Mouse (Mus musculus) midbrain, embryonic 10.5 days (tissue): ENCODE measurements around the gene Tgds. TPM values are rescaled to one million over a fixed set of nuclear protein-coding genes. Genes with fewer than 3 reads are reported as not detected.
"Not testable (repeated sequence)": the region's sequence is repeated elsewhere in the genome, so short reads cannot be mapped to it uniquely, and the experiment has no call there.

Experiments used
- DNase-seq: peaks from one replicate; pipeline ENCODE4 v3.0.0-alpha.2; 2017; ENCODE audit warnings: low spot score
- H3K27ac ChIP-seq: fragments of 300-500 bp; sonication (generic); replicated peaks from 2 replicates; pipeline ENCODE4 v1.5.1; 2016; ENCODE audit warnings: mild to moderate bottlenecking
- H3K27me3 ChIP-seq: fragments of 300-500 bp; sonication (generic); 2 replicates; pipeline ENCODE4 v1.6.1; 2016; ENCODE audit warnings: low read depth, mild to moderate bottlenecking; ENCODE audit not compliant: poor library complexity, severe bottlenecking
- H3K36me3 ChIP-seq: fragments of 300-500 bp; sonication (generic); 2 replicates; pipeline ENCODE4 v1.6.1; 2016; ENCODE audit warnings: mild to moderate bottlenecking, moderate library complexity
- H3K4me1 ChIP-seq: fragments of 300-500 bp; sonication (generic); 2 replicates; pipeline ENCODE4 v1.6.1; 2016
- H3K4me3 ChIP-seq: fragments of 300-500 bp; sonication (generic); 2 replicates; pipeline ENCODE4 v1.5.1; 2016; ENCODE audit warnings: mild to moderate bottlenecking, moderate library complexity
- H3K9me3 ChIP-seq: fragments of 300-500 bp; sonication (generic); replicated peaks from 2 replicates; pipeline ENCODE4 v1.6.1; 2016; ENCODE audit warnings: mild to moderate bottlenecking
- WGBS: fragments of 180-500 bp; shearing (Covaris S2); methylation state at CpG from one replicate; pipeline ENCODE4 v1.1.7; 2016; 5-methylcytosine and 5-hydroxymethylcytosine counted together
- polyA plus RNA-seq: library from polyadenylated mRNA; unstranded; fragments of >200 nt; fragmentation: Nextera tagmentation; extraction: Ambion mirVana; gene quantifications from 2 replicates; pipeline ENCODE4 v1.2.1, GENCODE M21; 2016

The Tgds gene
- polyA plus RNA-seq, 1 experiment from 2014 or later: 28.3 TPM

DNA sequence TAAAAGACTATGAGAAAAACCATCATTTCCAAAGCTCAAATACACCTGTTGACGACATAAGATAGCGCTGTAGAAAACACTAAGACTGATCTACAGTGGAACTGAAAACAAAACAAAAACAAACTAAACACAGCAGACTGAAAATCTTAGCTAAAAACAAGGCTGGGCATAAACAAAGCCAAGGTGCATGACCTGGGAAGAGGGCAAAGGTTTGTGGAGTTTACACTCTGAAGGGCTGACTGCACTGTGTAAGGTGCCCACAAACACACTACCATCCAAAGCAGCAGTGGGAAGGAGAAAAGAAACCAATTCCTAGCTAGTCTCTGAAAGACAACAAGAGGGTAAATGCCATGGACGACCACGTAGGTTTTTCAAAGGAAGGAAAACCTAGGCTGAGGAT lies 7.8 kb downstream of the Tgds start:
- Histone ChIP-seq H3K36me3 (peaks cover 95% of the 10 kb centered on the region), H3K4me3 (no peak overlapping the region), H3K27me3 (no peaks in the 10 kb centered on the region), H3K27ac (no peak overlapping the region), H3K4me1 (no peaks in the 10 kb centered on the region), H3K9me3 (no peaks in the 10 kb centered on the region)
- DNase-seq: no peak
- 87% methylated on average over 4 of the region's 4 CpGs for WGBS

- Histone ChIP-seq H3K27me3 (no peaks in the 10 kb centered on the region), H3K27ac (no peak overlapping the region), H3K9me3 (no peaks in the 10 kb centered on the region), H3K4me1 (no peaks in the 10 kb centered on the region), H3K4me3 (no peak overlapping the region), H3K36me3 (peaks cover 96% of the 10 kb centered on the region)
- WGBS: 94% methylated on average over 5 of the region's 5 CpGs
- DNase-seq: no peak
Measured at GRCm38 (mm10) chr14:118124129-118124528, 8.4 kb downstream of the Tgds start.

DNA sequence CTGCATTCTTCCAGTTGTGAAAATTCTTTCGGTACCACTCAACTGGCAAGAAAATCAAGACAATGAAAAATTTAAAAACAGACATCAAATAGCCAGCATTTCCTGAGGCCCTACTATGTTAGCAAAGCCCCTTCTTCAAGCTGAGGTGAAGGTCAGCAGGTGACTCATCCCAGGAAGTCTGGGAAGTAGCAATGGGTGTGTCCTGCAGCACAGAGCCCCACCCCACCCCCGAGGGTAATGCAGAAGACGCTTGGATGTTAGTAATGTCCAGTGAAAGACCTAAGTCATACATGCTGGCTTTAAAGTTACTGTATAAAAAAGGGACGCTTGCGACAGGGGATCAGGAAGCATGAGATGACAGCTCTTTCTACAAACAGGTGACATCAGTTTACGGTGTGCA lies 19.4 kb downstream of the Tgds start:
- H3K9me3 ChIP-seq: no peaks in the 10 kb centered on the region
- DNase-seq: no peak
- H3K4me3 ChIP-seq: no peak overlapping the region
- 93% methylated on average over 6 of the region's 6 CpGs for WGBS
- H3K4me1 ChIP-seq: no peaks in the 10 kb centered on the region
- H3K27ac ChIP-seq: no peak overlapping the region
- H3K36me3 ChIP-seq: peaks cover 77% of the 10 kb centered on the region
- no peaks in the 10 kb centered on the region for H3K27me3 ChIP-seq

DNA sequence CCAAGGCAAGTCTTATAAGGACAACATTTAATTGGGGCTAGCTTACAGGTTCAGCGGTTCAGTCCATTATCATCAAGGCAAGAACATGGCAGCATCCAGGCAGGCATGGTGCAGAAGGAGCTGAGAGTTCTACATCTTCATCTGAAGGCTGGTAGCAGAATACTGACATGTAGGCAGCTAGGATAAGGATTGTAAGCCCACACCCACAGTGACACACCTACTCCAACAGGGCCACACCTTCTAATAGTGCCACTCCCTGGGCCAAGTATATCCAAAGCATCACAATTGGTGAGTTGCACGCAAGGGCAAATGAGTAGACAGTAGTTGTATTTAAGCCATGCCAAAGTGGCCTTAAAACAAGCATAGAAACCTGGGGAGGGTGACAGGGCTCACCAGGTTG lies 25.1 kb downstream of the Tgds start:
- 94% methylated on average over 2 of the region's 2 CpGs for WGBS
- H3K4me3 ChIP-seq, H3K9me3 ChIP-seq, H3K27me3 ChIP-seq, DNase-seq, H3K27ac ChIP-seq, H3K4me1 ChIP-seq: not testable (repeated sequence)
- H3K36me3 ChIP-seq: peaks cover 21% of the 10 kb centered on the region

- DNase-seq: no peak
- no peaks in the 10 kb centered on the region for H3K36me3 ChIP-seq
- no peaks in the 10 kb centered on the region for H3K4me1 ChIP-seq
- no peaks in the 10 kb centered on the region; the same call in 1 of the 2 replicates for H3K9me3 ChIP-seq
- H3K27me3 ChIP-seq: no peaks in the 10 kb centered on the region
- no peak overlapping the region for H3K4me3 ChIP-seq
- H3K27ac ChIP-seq: no peak overlapping the region
- 90% methylated on average over 14 of the region's 14 CpGs for WGBS
Measured at GRCm38 (mm10) chr14:118101227-118101990, 31.1 kb downstream of the Tgds start.

GRCm38 (mm10) chr14:118098265-118098664 lies 34.3 kb downstream of the Tgds start:
- Histone ChIP-seq H3K4me3 (no peak overlapping the region), H3K4me1 (no peaks in the 10 kb centered on the region)

DNA sequence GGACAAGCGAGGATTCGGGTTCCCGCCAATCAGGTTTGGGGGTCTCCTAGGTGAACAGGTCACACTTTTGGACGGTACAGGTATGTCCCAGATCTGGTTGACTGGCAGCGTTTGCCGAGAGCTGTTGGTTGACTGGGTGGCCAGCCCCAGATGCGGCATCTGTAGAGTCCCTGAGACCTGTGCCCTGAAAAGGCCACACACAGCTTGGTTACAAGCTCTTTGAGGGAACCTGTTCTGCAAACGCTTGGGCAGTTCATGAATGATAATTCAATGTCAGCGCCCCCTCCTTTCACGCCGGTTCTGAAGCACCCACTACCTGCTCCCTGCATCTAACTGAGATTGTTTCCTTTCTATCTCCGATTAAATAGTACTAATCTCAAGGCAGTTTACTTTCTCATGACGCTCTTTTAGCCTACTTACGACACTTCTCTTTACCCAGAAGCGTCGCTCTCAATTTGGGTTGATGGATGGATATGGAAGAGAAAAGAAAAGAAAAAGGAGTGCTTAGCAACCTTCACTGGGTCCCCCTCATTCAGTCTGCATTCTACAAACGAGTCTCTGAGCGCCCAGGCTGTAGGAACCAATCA lies 42.7 kb downstream of the Tgds start:
- Histone ChIP-seq H3K27me3 (peaks cover 19% of the 10 kb centered on the region), H3K27ac (peak overlapping the region; percentile 77), H3K4me1 (peaks cover 45% of the 10 kb centered on the region), H3K36me3 (no peaks in the 10 kb centered on the region), H3K9me3 (no peaks in the 10 kb centered on the region), H3K4me3 (peak overlapping the region; percentile 75)
- 0% methylated on average over 18 of the region's 18 CpGs for WGBS
- no peak for DNase-seq

More at GRCm38 (mm10) chr14:118098265-118098664, 34.3 kb downstream of the Tgds start:
- no peaks in the 10 kb centered on the region for H3K9me3 ChIP-seq
- no peaks in the 10 kb centered on the region for H3K36me3 ChIP-seq
- H3K27ac ChIP-seq: no peak overlapping the region
- 76% methylated on average over 2 of the region's 2 CpGs for WGBS
- no peak for DNase-seq
- H3K27me3 ChIP-seq: no peaks in the 10 kb centered on the region

- no peaks in the 10 kb centered on the region for H3K36me3 ChIP-seq
- H3K27me3 ChIP-seq: peaks cover 21% of the 10 kb centered on the region
- H3K9me3 ChIP-seq: no peaks in the 10 kb centered on the region
- under 1% methylated on average over 44 of the region's 44 CpGs for WGBS
- peak overlapping the region; percentile 75 for H3K4me3 ChIP-seq
- peaks cover 45% of the 10 kb centered on the region for H3K4me1 ChIP-seq
- peak; percentile 92 for DNase-seq
- peak overlapping the region; percentile 77 for H3K27ac ChIP-seq
Measured at GRCm38 (mm10) chr14:118089215-118089805, 43.2 kb downstream of the Tgds start.

DNA sequence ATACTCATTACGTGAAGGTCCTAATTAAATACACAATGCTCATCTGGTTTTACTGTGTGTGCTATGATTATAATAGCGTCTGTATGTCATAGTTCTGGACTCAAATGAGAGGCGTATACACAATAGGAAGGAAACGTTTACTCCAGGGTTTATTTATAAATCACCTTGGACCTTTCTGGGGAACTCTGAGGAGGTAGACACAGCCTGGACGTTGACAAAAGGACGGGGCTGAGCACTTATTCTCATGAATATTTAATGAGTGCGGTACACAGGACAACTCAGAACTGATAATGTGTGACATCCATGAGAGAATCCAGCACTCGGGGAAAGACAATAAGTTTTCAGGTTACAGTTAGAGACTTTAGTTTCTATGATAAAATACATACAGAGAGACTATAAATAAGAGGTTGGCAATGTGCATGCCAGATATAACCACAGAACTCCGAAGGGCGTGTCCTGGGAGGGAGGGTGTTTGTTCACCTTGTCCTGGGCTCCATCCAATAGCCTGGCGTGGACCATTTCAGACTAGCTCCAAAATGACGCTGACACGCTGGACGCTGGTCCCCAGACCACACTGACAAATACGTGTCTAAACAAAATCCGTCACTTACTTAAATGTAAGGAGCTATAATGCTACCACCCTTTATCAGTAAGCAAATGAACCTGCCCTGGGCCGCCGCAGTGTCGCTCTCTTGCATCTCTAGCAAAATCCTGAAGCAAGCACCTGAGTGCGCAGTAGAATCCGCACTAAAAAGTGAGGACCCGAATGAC lies 43.9 kb downstream of the Tgds start:
- 14% methylated on average over 22 of the region's 22 CpGs for WGBS
- peaks cover 28% of the 10 kb centered on the region for H3K27me3 ChIP-seq
- H3K4me1 ChIP-seq: peaks cover 45% of the 10 kb centered on the region
- H3K27ac ChIP-seq: peak overlapping the region; percentile 77
- no peak for DNase-seq
- H3K4me3 ChIP-seq: peak overlapping the region; percentile 75
- H3K36me3 ChIP-seq: no peaks in the 10 kb centered on the region
- no peaks in the 10 kb centered on the region for H3K9me3 ChIP-seq

- no peaks in the 10 kb centered on the region for H3K36me3 ChIP-seq
- peaks cover 27% of the 10 kb centered on the region for H3K27me3 ChIP-seq
- no peaks in the 10 kb centered on the region for H3K9me3 ChIP-seq
- H3K4me1 ChIP-seq: peaks cover 45% of the 10 kb centered on the region
- DNase-seq: no peak
- H3K4me3 ChIP-seq: no peak overlapping the region
- H3K27ac ChIP-seq: no peak overlapping the region
- WGBS: 53% methylated on average over 5 of the region's 5 CpGs
Measured at GRCm38 (mm10) chr14:118086271-118087035, 46.1 kb downstream of the Tgds start.

DNA sequence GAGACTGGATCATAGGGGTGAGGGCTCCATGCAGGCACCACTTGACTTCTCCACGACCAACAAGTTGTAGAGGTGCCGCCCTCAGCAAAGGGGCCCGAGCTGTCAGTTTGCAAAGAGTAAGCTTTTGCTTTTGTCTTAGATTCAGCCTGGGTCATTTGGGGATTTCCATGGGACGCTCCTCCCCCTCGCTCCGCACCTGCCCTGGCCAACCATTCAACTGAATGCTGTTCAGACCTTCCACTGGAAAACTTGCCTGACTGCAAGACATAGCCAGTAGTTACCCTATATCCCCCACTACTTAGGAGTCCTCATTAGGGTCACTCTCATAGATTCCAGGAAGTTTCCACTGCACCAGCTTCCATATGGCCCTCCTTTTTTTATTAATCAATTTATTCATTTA lies 48.7 kb downstream of the Tgds start:
- 86% methylated on average over 6 of the region's 6 CpGs for WGBS
- H3K27ac ChIP-seq: no peak overlapping the region
- peaks cover 35% of the 10 kb centered on the region for H3K4me1 ChIP-seq

GRCm38 (mm10) chr14:118080606-118081005 lies 51.9 kb downstream of the Tgds start:
- Histone ChIP-seq H3K27me3 (peaks cover 11% of the 10 kb centered on the region; the same call in 1 of the 2 replicates), H3K4me1 (peaks cover 5% of the 10 kb centered on the region), H3K36me3 (no peaks in the 10 kb centered on the region), H3K9me3 (no peaks in the 10 kb centered on the region), H3K27ac (no peak overlapping the region), H3K4me3 (no peak overlapping the region)
- WGBS: 79% methylated on average over 11 of the region's 11 CpGs
- no peak for DNase-seq

More for the DNA sequence above, 48.7 kb downstream of the Tgds start:
- Histone ChIP-seq H3K27me3 (peaks cover 19% of the 10 kb centered on the region), H3K9me3 (no peaks in the 10 kb centered on the region), H3K36me3 (no peaks in the 10 kb centered on the region), H3K4me3 (no peak overlapping the region)
- DNase-seq: no peak
